Mouse (Mus musculus) hindbrain, embryonic 16.5 days (tissue): ENCODE measurements around the gene Slc47a1. TPM values are rescaled to one million over a fixed set of nuclear protein-coding genes. Genes with fewer than 3 reads are reported as not detected.
"Not testable (repeated sequence)": the region's sequence is repeated elsewhere in the genome, so short reads cannot be mapped to it uniquely, and the experiment has no call there.

ENCODE experiments used
- ATAC-seq: fragments of 200-750 bp; cut with Nextera tagmentation; 2 replicates; pipeline ENCODE4 v1.8.0; 2017; ENCODE audit warnings: moderate TSS enrichment, moderate library complexity
- H3K27ac ChIP-seq: fragments of 300-500 bp; sonication (generic); 2 replicates; pipeline ENCODE4 v1.5.1; 2014; ENCODE audit warnings: low read depth, mild to moderate bottlenecking, control low read depth, low read length, moderate library complexity
- H3K27me3 ChIP-seq: fragments of 300-500 bp; sonication (generic); replicated peaks from 2 replicates; pipeline ENCODE4 v1.6.1; 2014; ENCODE audit warnings: low read length; ENCODE audit not compliant: control insufficient read depth, insufficient read depth
- H3K36me3 ChIP-seq: fragments of 300-500 bp; sonication (generic); 2 replicates; pipeline ENCODE4 v1.6.1; 2014; ENCODE audit warnings: mild to moderate bottlenecking, low read length, moderate library complexity, mixed read lengths; ENCODE audit not compliant: control insufficient read depth, insufficient read depth
- H3K4me1 ChIP-seq: fragments of 300-500 bp; sonication (generic); 2 replicates; pipeline ENCODE4 v1.6.1; 2014; ENCODE audit warnings: low read depth, low read length; ENCODE audit not compliant: control insufficient read depth, insufficient read depth
- H3K4me2 ChIP-seq: fragments of 300-500 bp; sonication (generic); 2 replicates; pipeline ENCODE4 v1.6.1; 2014; ENCODE audit warnings: mild to moderate bottlenecking, low read length, control low read depth, moderate library complexity
- H3K4me3 ChIP-seq: fragments of 300-500 bp; sonication (generic); 2 replicates; pipeline ENCODE4 v1.5.1; 2014; ENCODE audit warnings: mild to moderate bottlenecking, low read length, control low read depth, moderate library complexity
- H3K9ac ChIP-seq: fragments of 300-500 bp; sonication (generic); 2 replicates; pipeline ENCODE4 v1.6.1; 2014; ENCODE audit warnings: low read depth, mild to moderate bottlenecking, control low read depth, low read length, moderate library complexity
- H3K9me3 ChIP-seq: fragments of 300-500 bp; sonication (generic); 2 replicates; pipeline ENCODE4 v1.6.1; 2014; ENCODE audit warnings: mild to moderate bottlenecking, low read length, moderate library complexity; ENCODE audit not compliant: control insufficient read depth
- WGBS: fragments of 180-500 bp; shearing (Covaris S2); extraction: QIAGEN DNeasy Blood & Tissue Kit; methylation state at CpG from one replicate; pipeline ENCODE4 v1.1.7; 2014; 5-methylcytosine and 5-hydroxymethylcytosine counted together
- polyA plus RNA-seq: library from polyadenylated mRNA; unstranded; fragments of >200 nt; fragmentation: Nextera tagmentation; extraction: Ambion mirVana; gene quantifications from 2 replicates; pipeline ENCODE4 v1.2.1, GENCODE M21; 2015

The Slc47a1 gene
- polyA plus RNA-seq, 1 experiment from 2014 or later: 1.0 TPM

GRCm38 (mm10) chr11:61410129-61410528 is 32.0 kb upstream of the Slc47a1 start:
- Histone ChIP-seq H3K4me2 (no peak overlapping the region), H3K4me3 (no peak overlapping the region), H3K27ac (no peak overlapping the region)

GRCm38 (mm10) chr11:61409051-61409450 is 30.9 kb upstream of the Slc47a1 start:
- H3K27me3 ChIP-seq: no peaks in the 10 kb centered on the region
- no peaks in the 10 kb centered on the region for H3K36me3 ChIP-seq
- peak overlapping the region; percentile 61 for H3K4me3 ChIP-seq
- 16% methylated on average over 3 of the region's 3 CpGs for WGBS
- no peak overlapping the region for H3K9ac ChIP-seq
- H3K9me3 ChIP-seq: no peaks in the 10 kb centered on the region
- no peak for ATAC-seq
- H3K4me2 ChIP-seq: peak overlapping the region; percentile 49
- peaks cover 3% of the 10 kb centered on the region for H3K4me1 ChIP-seq
- no peak overlapping the region for H3K27ac ChIP-seq

More at GRCm38 (mm10) chr11:61410129-61410528, 32.0 kb upstream of the Slc47a1 start:
- Histone ChIP-seq H3K36me3 (no peaks in the 10 kb centered on the region), H3K9ac (no peak overlapping the region), H3K4me1 (peaks cover 3% of the 10 kb centered on the region), H3K9me3 (no peaks in the 10 kb centered on the region), H3K27me3 (no peaks in the 10 kb centered on the region)
- no peak for ATAC-seq
- 0% methylated on average over 1 of the region's 1 CpGs for WGBS

- Histone ChIP-seq H3K36me3 (no peaks in the 10 kb centered on the region), H3K9ac (peak overlapping the region; percentile 79), H3K27ac (peak overlapping the region; percentile 98), H3K4me3 (peak overlapping the region; percentile 61), H3K9me3 (no peaks in the 10 kb centered on the region), H3K27me3 (no peaks in the 10 kb centered on the region), H3K4me2 (peak overlapping the region; percentile 49), H3K4me1 (peaks cover 3% of the 10 kb centered on the region)
- ATAC-seq: peak; percentile 95
- WGBS: under 1% methylated on average over 64 of the region's 64 CpGs
Measured at GRCm38 (mm10) chr11:61408184-61409027, 30.3 kb upstream of the Slc47a1 start.

- peak overlapping the region; percentile 61 for H3K4me3 ChIP-seq
- H3K27me3 ChIP-seq: no peaks in the 10 kb centered on the region
- peak overlapping the region; percentile 49 for H3K4me2 ChIP-seq
- peaks cover 3% of the 10 kb centered on the region for H3K4me1 ChIP-seq
- peak; percentile 95 for ATAC-seq
- H3K9me3 ChIP-seq: no peaks in the 10 kb centered on the region
- under 1% methylated on average over 39 of the region's 39 CpGs for WGBS
- H3K9ac ChIP-seq: peak overlapping the region; percentile 79
- H3K36me3 ChIP-seq: no peaks in the 10 kb centered on the region
- H3K27ac ChIP-seq: peak overlapping the region; percentile 98
Measured at GRCm38 (mm10) chr11:61407638-61408183, 29.6 kb upstream of the Slc47a1 start.

- Histone ChIP-seq H3K4me3 (no peak overlapping the region), H3K4me2 (no peak overlapping the region), H3K9me3 (no peaks in the 10 kb centered on the region), H3K27me3 (no peaks in the 10 kb centered on the region), H3K27ac (no peak overlapping the region), H3K36me3 (no peaks in the 10 kb centered on the region), H3K4me1 (no peaks in the 10 kb centered on the region), H3K9ac (no peak overlapping the region)
- no peak for ATAC-seq
- 80% methylated on average over 4 of the region's 4 CpGs for WGBS
Measured at GRCm38 (mm10) chr11:61401794-61402193, 23.6 kb upstream of the Slc47a1 start.

GRCm38 (mm10) chr11:61400681-61401346 is 22.7 kb upstream of the Slc47a1 start:
- 85% methylated on average over 8 of the region's 8 CpGs for WGBS
- no peaks in the 10 kb centered on the region for H3K4me1 ChIP-seq
- no peaks in the 10 kb centered on the region for H3K36me3 ChIP-seq
- H3K9ac ChIP-seq: no peak overlapping the region
- no peak overlapping the region for H3K4me2 ChIP-seq
- no peak overlapping the region for H3K4me3 ChIP-seq
- ATAC-seq: no peak
- H3K9me3 ChIP-seq: no peaks in the 10 kb centered on the region
- no peak overlapping the region for H3K27ac ChIP-seq
- H3K27me3 ChIP-seq: no peaks in the 10 kb centered on the region

- not testable (repeated sequence) for H3K9me3 ChIP-seq, H3K4me1 ChIP-seq, ATAC-seq, H3K9ac ChIP-seq, H3K4me3 ChIP-seq, H3K36me3 ChIP-seq, H3K4me2 ChIP-seq, H3K27ac ChIP-seq, H3K27me3 ChIP-seq
- WGBS: 94% methylated on average over 17 of the region's 18 CpGs
Measured at GRCm38 (mm10) chr11:61397423-61398043, 19.4 kb upstream of the Slc47a1 start.

- Histone ChIP-seq H3K36me3 (no peaks in the 10 kb centered on the region), H3K9me3 (peaks cover 2% of the 10 kb centered on the region; the same call in 1 of the 2 replicates), H3K4me2 (no peak overlapping the region), H3K27me3 (no peaks in the 10 kb centered on the region), H3K4me3 (no peak overlapping the region), H3K9ac (no peak overlapping the region), H3K4me1 (no peaks in the 10 kb centered on the region), H3K27ac (no peak overlapping the region)
- ATAC-seq: no peak
- 81% methylated on average over 4 of the region's 4 CpGs for WGBS
Measured at GRCm38 (mm10) chr11:61388936-61389335, 10.8 kb upstream of the Slc47a1 start.

- ATAC-seq: no peak
- H3K9me3 ChIP-seq: peaks cover 2% of the 10 kb centered on the region; the same call in 1 of the 2 replicates
- no peak overlapping the region for H3K4me2 ChIP-seq
- H3K9ac ChIP-seq: no peak overlapping the region
- no peaks in the 10 kb centered on the region for H3K36me3 ChIP-seq
- H3K27ac ChIP-seq: no peak overlapping the region
- no peaks in the 10 kb centered on the region for H3K27me3 ChIP-seq
- 62% methylated on average over 6 of the region's 6 CpGs for WGBS
- H3K4me3 ChIP-seq: no peak overlapping the region
- no peaks in the 10 kb centered on the region for H3K4me1 ChIP-seq
Measured at GRCm38 (mm10) chr11:61388012-61388411, 9.9 kb upstream of the Slc47a1 start.
